Mouse (Mus musculus) heart, postnatal 0 days (tissue): ENCODE data around the gene Cdyl2.

Experiments
- CTCF ChIP-seq: IDR thresholded peaks from 2 replicates; pipeline ENCODE4 v1.5.1; 2016; ENCODE audit warnings: antibody characterized with exemption, control low read depth, low read depth
- EP300 ChIP-seq: IDR thresholded peaks from 2 replicates; pipeline ENCODE4 v1.6.1; 2016; ENCODE audit warnings: antibody characterized with exemption, low read depth

DNA sequence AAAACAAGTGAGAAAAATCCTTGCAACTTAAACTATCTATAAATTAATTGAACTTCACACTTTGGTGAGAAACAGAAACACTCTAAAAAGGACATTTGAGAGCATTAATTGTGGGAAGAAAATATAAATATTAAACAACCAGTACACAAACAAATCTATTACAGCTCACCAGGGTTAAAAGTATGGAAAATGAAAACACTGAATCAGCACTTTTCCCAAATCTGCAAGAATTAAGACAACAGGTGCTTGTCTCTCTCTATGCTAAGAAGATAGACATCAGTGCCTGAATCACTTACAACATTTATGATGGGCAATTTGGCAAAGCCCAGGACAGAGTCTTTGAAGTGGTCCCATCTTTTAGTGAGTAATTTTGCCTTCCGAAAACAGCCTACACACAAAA lies 56.6 kb downstream of the Cdyl2 start:
- TF ChIP-seq CTCF, result no peak
- no peak for TF ChIP-seq EP300
